Mouse (Mus musculus) right cerebral cortex, adult 18-20 months (tissue): ENCODE measurements around the gene Gal3st2.
"Not testable (repeated sequence)": the region's sequence is repeated elsewhere in the genome, so short reads cannot be mapped to it uniquely, and the experiment has no call there.

Experiments
- DNase-seq: peaks from one replicate; pipeline ENCODE4 v3.0.0; 2022; ENCODE audit warnings: mixed read lengths

The Gal3st2 gene

GRCm38 (mm10) chr1:93861048-93861447, at the start of gene Gal3st2:
Gal3st2 (plus strand) TSS chr1:93861306.
- DNase-seq = not testable (repeated sequence)

DNA sequence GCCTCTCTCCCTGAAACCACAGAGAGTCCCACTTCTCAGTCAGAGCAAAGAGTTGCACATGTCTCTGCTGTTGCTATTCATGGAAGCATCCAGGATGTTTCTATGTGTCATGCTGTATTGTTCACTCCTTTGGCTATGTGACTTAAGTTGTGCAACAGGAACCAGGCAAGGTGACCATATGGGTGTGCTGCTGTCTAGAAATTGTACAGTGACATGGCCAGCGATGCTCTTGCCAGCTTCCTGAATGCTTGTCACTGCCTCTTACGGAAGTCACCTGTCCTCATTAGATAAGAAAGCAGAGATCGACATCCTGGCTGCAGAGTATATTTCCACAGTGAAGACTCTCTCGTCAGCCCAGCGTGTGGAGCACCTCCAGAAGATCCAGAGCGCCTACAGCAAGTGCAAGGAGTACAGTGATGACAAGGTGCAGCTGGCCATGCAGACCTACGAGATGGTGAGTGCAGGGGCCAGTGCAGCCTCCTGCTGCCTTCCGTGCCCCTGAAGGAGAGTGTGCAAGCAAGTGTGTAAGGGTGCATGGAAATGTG, 49.5 kb upstream of the Gal3st2 start:
- no peak for DNase-seq

- DNase-seq = no peak
Measured at GRCm38 (mm10) chr1:93817823-93818532, 43.1 kb upstream of the Gal3st2 start.

DNA sequence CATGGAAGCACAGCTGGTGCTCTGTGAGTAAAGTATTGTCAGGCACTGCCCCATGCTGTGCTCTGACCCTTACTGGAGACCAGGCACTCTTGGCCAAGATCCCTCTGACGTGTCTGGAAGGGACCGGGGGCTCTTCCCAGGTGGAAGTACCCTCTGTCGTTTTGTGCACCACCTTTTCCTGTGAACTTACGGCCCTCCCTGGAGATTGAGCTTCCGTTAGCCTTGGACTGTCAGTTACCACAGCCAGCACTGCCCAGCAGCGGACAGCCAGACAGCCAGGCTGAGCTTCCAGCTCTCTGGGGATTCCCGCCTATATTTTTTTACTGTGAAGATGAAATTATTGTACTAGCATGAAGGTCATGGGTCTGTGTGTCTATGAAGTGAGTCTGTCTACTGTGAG, 42.4 kb upstream of the Gal3st2 start:
- DNase-seq = no peak

DNA sequence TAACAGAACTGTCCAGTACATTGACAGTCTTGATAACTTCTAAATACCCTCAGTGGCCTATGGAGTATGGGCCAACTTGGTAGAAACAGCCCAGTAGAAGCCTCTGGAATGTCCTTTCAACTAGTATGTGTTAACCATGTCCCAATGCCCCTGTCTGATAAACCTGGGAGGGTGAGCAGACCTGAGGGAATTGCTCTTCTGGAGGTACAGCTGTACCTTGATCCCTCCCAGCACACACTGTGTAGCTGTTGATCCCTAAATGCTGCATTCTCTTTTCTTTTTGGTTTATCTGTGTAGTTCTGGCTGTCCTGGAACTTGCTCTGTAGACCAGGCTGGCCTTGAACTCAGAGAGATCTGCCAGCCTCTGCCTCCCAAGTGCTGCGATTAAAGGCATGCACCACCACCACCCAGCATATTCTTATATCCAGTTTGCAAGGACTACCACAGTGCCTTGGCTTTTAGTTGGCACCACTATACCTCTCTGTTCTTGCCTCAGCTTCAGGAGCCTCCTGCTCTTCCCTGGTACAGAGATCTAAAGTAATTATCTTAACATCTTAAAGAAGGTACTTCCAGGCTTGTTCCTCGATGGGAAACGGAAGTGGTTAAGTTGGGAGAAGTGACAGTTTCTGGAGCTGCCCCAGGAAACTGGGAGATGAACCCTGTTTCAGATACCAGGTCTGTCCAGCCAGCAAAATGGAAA, 37.2 kb upstream of the Gal3st2 start:
- DNase-seq = no peak

- DNase-seq = no peak
Measured at GRCm38 (mm10) chr1:93824609-93825008, 36.5 kb upstream of the Gal3st2 start, which contains the start of gene D2hgdh. D2hgdh (plus strand) TSS chr1:93824909.

- peak; percentile 97 for DNase-seq
Measured at GRCm38 (mm10) chr1:93825105-93825674, 35.9 kb upstream of the Gal3st2 start.

DNA sequence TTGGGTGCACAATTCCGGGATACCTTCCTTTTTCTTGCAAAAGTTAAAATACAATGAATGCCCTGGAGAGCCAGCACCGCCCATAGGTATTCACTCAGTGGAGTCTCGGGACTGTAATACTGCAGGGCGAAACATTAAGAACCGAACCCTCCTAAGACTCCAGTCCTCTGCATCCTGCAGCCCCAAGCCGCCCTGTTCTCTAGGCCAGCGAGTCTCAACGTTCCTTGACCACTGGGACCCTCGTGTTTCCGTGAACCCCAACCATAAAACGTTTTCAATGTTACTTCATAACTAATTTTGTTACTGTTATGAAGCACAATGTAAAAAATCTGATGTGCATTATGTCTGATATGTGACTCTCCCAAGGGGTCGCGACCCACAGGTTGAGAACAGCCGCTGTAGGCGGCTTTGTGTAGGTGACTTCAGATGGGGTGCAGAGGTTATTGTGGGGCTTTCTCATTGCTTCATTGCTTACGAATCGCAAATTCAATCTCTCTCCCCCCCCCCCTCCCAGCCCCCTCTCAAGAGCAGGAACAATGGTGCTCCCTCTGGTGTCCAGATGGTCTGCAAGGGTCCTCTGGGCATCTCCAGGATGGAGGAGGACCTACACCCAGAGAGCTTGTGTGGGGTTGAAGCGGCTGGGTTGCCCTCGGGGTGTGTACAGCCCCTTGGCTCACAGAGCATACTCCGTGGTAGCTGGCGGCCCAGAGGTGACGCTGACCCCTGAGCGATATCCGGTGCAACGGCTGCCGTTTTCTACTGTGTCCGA, 35.2 kb upstream of the Gal3st2 start:
- DNase-seq = no peak

- DNase-seq = no peak
Measured at GRCm38 (mm10) chr1:93826540-93826835, 34.6 kb upstream of the Gal3st2 start.

GRCm38 (mm10) chr1:93832754-93833360, 28.2 kb upstream of the Gal3st2 start:
- DNase-seq = not testable (repeated sequence)

DNA sequence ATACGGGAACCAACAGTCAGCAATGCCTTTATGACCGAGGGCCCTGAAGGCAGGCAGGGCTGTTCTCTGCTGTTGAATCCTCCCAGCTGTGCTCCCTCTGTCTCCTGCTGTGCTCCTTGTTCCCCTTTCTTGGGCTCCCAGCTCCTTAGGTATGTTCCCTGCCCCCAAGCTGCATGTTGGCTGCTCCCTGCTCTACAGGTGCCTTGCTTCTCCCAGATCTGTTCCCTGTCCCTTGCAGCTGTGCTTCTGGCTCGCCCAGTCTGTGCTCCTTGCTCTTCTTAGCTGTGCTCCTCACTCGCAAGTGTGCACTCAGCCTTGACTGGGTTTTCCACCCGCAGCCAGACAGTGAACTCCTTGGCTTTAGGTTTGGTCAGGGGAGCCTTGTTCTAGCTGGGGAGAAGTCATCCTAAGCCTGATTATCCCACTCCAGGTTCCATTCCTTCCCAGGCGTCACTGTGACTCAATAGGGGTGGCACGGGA, 26.4 kb upstream of the Gal3st2 start:
- DNase-seq = no peak

GRCm38 (mm10) chr1:93835211-93835610, 25.9 kb upstream of the Gal3st2 start:
- DNase-seq = no peak

GRCm38 (mm10) chr1:93835876-93836531, 25.1 kb upstream of the Gal3st2 start:
- no peak for DNase-seq

- no peak for DNase-seq
Measured at GRCm38 (mm10) chr1:93836532-93836913, 24.6 kb upstream of the Gal3st2 start.

DNA sequence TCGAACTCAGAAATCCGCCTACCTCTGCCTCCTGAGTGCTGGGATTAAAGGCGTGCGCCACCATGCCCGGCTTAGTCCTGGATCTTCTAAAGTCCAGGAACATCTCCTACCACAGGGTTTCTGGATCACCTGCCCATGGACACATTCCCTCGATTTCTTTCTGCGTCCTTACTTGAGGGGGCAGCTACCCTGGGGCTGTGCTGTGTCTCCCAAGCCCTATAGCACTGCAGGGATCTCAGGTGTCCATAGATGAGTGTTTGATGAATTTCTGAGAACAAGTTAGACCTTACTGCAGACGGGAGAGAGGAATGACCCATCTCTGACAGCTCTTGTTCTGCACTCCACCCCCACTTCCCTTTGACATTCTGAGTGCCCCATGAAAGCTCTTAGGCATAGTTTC, 23.8 kb upstream of the Gal3st2 start:
- no peak for DNase-seq

- DNase-seq = not testable (repeated sequence)
Measured at GRCm38 (mm10) chr1:93838569-93838968, 22.5 kb upstream of the Gal3st2 start.

DNA sequence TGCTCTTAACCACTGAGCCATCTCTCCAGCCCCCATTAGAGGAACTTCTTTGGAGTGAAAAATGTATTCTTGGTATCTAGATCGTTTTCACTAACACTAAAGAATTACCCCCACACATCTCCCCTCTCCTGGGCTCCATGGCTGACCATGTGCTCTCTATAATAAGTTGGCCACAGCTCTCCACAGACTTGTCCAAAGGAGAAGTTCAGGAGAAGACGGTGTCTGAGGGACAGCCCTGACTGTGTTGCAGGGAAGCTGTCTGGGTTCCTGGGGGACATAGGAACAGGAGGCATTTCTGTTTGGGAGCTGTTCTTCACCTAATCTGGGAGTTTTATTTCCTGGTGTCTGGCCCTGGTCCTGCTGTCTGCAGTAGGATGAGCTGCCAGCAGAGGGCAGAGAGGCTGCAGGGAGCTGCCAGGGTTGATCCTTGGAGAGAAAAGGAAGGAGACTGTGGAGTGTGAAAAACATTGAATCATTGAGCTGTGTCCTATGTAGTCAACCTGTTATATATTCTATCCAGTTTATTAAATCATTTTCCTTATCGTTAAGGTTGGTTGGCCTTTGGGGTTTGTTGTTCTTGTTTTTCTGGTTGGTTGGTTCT, 15.2 kb upstream of the Gal3st2 start:
- DNase-seq = not testable (repeated sequence)

GRCm38 (mm10) chr1:93855790-93856189, 5.3 kb upstream of the Gal3st2 start:
- DNase-seq = not testable (repeated sequence)

DNA sequence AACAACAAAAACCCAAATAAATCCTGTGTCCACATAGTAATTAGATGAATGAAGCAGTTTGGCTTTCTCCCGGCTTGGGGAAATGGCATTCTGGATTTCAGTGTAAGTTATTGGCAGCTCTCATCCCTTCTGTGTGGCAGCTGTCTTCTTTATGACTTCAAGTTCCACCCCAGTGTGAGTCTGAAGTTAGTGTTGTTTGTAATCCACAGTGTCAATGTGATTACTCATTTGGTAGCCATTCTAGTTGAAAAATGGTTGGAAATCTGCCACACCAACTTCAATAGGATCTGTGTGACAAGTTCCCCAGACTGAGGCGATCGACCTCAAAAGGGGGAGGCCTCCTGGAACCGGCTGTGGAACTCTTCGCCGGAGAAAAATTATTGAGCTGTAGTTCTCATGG, 3.7 kb upstream of the Gal3st2 start:
- no peak for DNase-seq

DNA sequence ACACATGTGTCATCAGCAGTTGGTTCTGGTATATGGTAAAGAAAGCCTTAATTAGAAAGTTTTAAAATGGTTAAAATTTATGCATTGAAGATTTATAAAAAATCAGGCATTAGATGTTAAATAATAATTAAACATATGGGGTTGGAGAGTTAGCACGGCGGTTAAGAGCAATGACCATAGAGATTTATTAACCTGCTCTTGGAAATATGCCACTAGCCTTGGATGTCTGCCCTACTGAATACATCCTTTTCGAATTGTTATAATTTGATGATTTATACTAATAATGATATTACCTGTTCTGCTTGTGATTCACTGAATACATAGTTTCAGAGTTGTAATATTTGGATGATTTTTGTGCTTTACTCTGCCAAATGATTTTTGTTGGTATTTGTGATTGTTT, 3.1 kb upstream of the Gal3st2 start:
- DNase-seq = no peak

DNA sequence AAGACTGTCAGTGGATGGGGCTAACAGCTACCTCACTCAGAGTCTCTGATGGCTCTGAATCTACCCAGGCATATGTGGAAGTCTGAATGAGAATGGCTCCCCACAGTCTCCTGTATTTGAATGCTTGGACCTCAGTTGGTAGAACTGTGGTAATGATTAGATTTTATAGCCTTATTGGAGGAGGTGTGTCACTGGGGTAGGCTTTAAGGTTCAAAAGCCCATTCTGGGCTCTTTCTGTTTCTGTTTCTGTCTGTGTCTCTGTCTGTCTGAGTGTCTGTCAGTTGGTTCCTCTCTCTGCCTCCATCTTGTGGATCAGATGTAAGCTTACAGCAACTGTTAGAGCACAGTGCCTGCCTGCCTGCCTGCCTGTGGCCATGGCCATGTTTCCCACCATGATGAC, 1.5 kb upstream of the Gal3st2 start:
- DNase-seq = no peak
